Mouse (Mus musculus) brain, embryonic 14.5 days (tissue): ENCODE measurements around the gene 4931440F15Rik. TPM values are rescaled to one million over a fixed set of nuclear protein-coding genes. Genes with fewer than 3 reads are reported as not detected.
"Not testable (repeated sequence)": the region's sequence is repeated elsewhere in the genome, so short reads cannot be mapped to it uniquely, and the experiment has no call there.

Experiments
- DNase-seq: peaks from one replicate; pipeline ENCODE4 v3.0.0-alpha.2; 2011; ENCODE audit warnings: low read depth
- CTCF ChIP-seq: fragments of 200-500 bp; IDR thresholded peaks from 2 replicates; pipeline ENCODE4 v1.5.1; 2012; ENCODE audit warnings: inconsistent platforms, mild to moderate bottlenecking, moderate library complexity, borderline replicate concordance; ENCODE audit not compliant: insufficient read depth, insufficient read length; ENCODE audit errors: extremely low read depth
- POLR2A ChIP-seq: fragments of 200-500 bp; IDR thresholded peaks from 2 replicates; pipeline ENCODE4 v1.6.1; 2012; ENCODE audit warnings: mild to moderate bottlenecking, inconsistent platforms, borderline replicate concordance; ENCODE audit not compliant: poor library complexity, insufficient read depth, insufficient read length, severe bottlenecking; ENCODE audit errors: extremely low read depth
- polyA plus RNA-seq: library from polyadenylated mRNA; depleted of rRNA; stranded (reverse); fragments of >200 nt; gene quantifications from 2 replicates; pipeline ENCODE4 v1.2.3, GENCODE M21; 2012; rRNA removed

The 4931440F15Rik gene
- polyA plus RNA-seq: 0.32 and 0.41 TPM in 2 replicates

GRCm38 (mm10) chr11:29825271-29825718, at the start of gene 4931440F15Rik:
Gene 4931440F15Rik, minus strand, starts transcription at chr11:29825668.
- not testable (repeated sequence) for DNase-seq

GRCm38 (mm10) chr11:29874781-29875180, 49.3 kb upstream of the 4931440F15Rik start:
- DNase-seq: not testable (repeated sequence)

GRCm38 (mm10) chr11:29870174-29870573, 44.7 kb upstream of the 4931440F15Rik start:
- no peak for DNase-seq

GRCm38 (mm10) chr11:29864269-29864668, 38.8 kb upstream of the 4931440F15Rik start:
- TF ChIP-seq POLR2A (no peak), CTCF (no peak)
- no peak for DNase-seq

More at GRCm38 (mm10) chr11:29870174-29870573, 44.7 kb upstream of the 4931440F15Rik start:
- TF ChIP-seq CTCF (no peak), POLR2A (no peak)

GRCm38 (mm10) chr11:29861750-29862397, 36.4 kb upstream of the 4931440F15Rik start:
- DNase-seq: peak; percentile 72
- TF ChIP-seq CTCF: peak; percentile 62; the same call in 1 of the 2 replicates
- TF ChIP-seq POLR2A: no peak

- TF ChIP-seq POLR2A (no peak), CTCF (no peak)
- no peak for DNase-seq
These were observed 35.6 kb upstream of the 4931440F15Rik start for GRCm38 (mm10) chr11:29861040-29861439.

- no peak for DNase-seq
- no peak for TF ChIP-seq POLR2A
- no peak for TF ChIP-seq CTCF
These were observed 15.2 kb upstream of the 4931440F15Rik start for GRCm38 (mm10) chr11:29840606-29841227.

- TF ChIP-seq POLR2A: no peak
- TF ChIP-seq CTCF: no peak
- DNase-seq: peak; percentile 40
These were observed 14.3 kb upstream of the 4931440F15Rik start for GRCm38 (mm10) chr11:29839781-29840180.

- no peak for DNase-seq
- TF ChIP-seq POLR2A: no peak
- TF ChIP-seq CTCF: no peak
These were observed 11.6 kb upstream of the 4931440F15Rik start for GRCm38 (mm10) chr11:29837066-29837465.

GRCm38 (mm10) chr11:29827729-29828128, 2.3 kb upstream of the 4931440F15Rik start:
- DNase-seq: no peak

GRCm38 (mm10) chr11:29826001-29826400, 533 bp upstream of the 4931440F15Rik start:
- TF ChIP-seq CTCF (no peak), POLR2A (no peak)
- DNase-seq: no peak

More at GRCm38 (mm10) chr11:29827729-29828128, 2.3 kb upstream of the 4931440F15Rik start:
- TF ChIP-seq POLR2A (no peak), CTCF (no peak)

- not testable (repeated sequence) for DNase-seq
These were observed 796 bp downstream of the 4931440F15Rik start for GRCm38 (mm10) chr11:29824474-29825270.

- TF ChIP-seq POLR2A: no peak
- TF ChIP-seq CTCF: no peak
- DNase-seq: no peak
These were observed 2.3 kb downstream of the 4931440F15Rik start for GRCm38 (mm10) chr11:29823141-29823540.
